Mouse (Mus musculus) MEL-GATA-1-ER (cell line): ENCODE results near the gene Wnt10b.
"Not testable (repeated sequence)": the region's sequence is repeated elsewhere in the genome, so short reads cannot be mapped to it uniquely, and the experiment has no call there.

Experiments used
- DNase-seq: peaks from one replicate; pipeline ENCODE4 v3.0.0-alpha.2; 2012; ENCODE audit warnings: low read depth; ENCODE audit errors: extremely low read depth

The Wnt10b gene

DNA sequence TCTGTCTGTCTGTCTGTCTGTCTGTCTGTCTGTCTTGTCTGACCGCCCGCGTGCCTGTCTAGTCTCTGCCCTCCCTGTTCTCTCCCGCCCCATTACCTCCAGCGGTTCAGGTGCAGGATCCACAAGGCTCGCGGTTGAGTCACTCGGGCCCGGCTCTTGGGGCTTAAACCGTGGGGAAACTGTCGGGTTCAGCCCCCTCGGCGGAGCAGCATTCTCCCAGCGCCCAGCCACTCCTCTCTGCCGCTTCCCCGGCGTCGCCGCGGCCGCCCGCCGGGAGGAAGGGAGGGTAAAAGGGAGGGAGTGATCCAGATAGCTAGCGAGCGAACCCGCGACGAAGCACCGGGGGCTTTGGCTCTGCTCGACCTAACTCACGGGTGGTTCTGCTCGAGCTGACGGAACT is at the start of gene Wnt10b:
Wnt10b (minus strand) TSS at position 389 of the 400 bp plus-strand sequence.
- DNase-seq = no peak

DNA sequence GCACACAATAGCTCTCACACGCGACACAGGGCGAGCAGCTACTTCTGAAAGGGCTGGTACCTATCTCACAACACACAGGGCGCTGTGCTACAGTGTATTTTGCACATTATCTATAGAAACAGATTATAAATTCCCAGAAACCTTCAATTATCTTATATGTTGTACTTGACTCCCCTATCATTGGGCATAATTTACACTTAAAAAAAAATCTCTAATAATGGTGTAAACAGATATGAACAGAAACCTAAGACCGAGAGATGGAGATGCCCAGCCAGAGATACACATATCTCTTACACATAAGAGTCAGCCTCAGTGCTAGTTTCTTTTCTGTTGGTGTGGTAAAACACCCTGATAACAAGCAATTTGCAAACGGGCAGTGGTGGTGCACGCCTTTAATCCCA is 49.7 kb upstream of the Wnt10b start:
- DNase-seq = no peak

DNA sequence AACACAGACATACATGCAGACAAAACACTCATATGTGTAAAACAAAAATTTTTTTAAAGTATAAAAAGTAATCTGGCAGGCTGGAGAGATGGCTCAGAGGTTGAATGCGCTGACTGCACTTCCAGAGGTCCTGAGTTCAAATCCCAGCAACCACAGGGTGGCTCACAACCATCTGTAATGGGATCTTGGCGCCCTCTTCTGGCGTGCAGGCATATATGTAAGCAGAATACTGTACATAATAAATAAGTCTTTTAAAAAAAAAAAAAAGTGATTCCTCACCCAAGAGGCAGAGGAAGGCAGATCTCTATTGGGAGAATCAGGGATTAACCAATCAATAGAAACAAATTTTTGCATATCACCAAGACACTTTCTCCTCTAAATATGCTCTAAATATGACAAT is 45.5 kb upstream of the Wnt10b start:
- no peak for DNase-seq

DNA sequence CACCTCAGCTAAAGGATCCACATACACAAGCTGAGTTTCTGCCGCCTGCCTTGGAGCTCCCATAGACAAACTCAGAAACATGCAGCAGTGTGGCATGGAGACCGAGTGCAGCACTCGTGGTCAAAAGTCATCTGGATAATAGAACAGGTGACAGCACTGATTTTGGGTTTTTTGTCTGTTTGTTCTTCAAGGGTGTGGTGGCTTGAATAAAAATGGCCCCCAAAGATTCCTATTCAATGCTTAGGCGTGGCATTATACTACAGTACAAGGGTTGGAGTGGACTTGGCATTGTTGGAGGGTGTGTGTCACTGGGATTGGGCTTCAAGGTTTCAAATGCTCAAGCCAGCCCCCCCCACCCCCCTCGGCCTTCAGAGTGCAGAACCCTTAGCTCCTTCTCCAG is 44.2 kb upstream of the Wnt10b start:
- no peak for DNase-seq

DNA sequence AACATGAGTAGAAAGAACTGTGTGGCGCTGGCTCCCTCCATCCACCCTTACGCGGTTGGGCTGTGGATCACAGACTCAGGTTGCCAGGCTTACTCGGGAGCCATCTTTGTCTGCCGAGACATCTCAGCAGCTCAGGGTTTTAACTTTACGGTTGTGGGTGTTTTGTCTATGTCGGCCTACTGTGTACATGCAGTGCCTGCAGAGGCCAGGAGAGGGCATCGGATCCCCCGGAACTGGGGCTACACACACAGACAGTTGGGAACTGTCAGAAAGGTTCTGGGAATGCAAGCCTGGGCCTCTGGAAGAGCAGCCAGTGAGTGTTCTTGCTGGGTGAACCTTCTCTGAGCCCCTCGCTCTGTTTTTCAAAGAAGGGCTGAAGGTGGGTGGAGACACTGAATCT is 43.5 kb upstream of the Wnt10b start:
- no peak for DNase-seq

DNA sequence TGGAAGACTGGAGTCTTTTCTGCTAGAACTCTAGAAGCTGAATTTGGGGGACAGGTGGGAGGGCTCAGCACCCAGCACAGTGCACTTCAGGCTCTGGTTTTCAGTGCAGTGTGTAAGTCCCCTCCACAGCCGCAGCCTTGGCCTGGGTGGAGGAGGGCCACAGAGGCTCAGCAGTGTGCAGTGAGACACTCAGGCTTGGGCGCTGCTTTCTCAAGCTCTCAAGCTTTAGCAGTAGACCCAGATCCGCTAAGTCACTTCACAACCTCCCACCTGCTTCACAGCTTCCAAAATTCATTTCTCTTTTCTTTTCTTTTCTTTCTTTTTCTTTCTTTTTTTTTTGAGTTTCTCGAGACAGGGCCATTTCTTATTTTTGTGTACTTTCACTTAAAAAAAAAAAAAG is 43.0 kb upstream of the Wnt10b start:
- no peak for DNase-seq

DNA sequence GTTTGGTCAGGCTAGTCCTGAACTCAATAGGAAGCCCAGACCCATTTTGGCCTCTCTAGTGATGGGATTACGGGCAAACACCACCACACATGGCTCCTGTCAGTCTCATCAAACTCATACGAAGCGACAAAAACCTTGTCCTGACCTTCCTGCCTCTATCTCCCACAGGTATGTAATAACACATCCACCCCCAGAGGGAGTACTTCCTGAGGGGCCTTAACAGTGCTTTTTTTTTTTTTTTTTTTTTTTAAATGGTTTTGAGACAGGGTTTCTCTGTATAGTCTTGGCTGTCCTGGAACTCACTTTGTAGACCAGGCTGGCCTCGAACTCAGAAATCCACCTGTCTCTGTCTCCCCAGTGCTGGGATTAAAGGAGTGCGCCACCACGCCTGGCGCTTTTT is 40.2 kb upstream of the Wnt10b start:
- DNase-seq = no peak

DNA sequence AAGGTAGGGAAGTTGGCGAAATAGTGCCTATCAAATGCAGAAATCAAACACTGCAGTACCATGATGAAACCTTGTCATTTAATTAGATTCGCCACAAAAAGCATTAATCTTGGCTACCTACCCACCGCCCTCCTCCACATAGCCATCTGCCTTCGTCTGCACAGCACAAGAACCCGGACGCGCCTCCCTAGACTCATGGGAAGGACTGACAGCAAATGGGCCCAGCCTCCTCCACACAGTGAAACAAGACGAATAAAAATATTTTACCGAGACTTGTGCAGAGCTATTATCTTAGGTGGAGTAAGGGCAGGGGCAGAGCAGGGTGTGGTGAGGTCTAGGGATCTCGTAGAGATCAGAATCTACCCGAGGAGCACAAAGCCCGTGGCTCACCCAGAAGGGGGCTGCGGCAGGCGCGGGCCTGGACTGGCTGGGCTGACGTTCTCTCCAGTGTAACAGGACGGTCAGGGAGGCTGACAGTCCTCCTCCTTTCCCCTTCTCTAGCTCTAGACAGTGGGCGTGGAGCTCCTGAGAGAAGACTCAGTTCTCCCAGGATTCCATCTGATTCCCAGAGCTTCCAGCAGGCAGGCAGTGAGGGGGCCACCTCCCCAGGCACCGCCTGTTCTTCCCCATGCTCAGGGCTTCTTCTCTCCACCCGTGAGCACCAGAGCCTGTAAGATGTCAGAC is 34.9 kb upstream of the Wnt10b start:
- no peak for DNase-seq

DNA sequence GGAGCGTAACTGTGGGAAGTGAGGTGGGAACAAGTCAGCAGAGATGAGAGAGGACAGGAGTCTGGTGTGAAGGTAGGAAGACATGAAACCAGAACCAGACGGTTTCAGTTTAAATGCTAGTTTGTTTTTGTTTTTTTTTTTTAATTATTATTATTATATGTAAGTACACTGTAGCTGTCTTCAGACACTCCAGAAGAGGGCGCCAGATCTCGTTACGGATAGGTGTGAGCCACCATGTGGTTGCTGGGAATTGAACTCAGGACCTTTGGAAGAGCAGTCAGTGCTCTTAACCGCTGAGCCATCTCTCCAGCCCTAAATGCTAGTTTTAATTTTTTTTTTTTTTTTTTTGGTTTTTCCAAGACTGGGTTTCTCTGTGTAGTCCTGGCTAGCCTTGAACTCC is 32.3 kb upstream of the Wnt10b start:
- not testable (repeated sequence) for DNase-seq

DNA sequence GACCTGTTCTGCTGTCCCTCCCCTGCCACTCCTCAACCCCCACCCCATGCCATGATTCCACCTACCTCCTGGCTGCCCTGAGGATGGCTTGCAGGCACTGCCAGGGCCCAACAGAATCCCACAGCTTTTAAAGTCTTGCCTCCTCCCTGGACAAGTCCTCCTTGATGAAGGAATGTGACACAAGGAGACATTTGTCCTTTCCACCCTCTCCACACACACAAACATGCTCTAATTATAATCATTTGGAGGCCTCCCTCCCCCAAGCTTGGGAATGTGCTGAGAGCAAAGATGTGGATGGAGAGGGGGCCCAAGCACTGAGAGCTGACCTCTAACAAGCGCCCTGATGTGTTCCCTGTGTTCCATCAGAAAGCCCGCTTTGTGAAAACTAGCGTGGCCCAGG is 31.4 kb upstream of the Wnt10b start, which contains the start of gene Ddn:
Ddn (minus strand) TSS at position 101 of the 400 bp plus-strand sequence.
- no peak for DNase-seq

DNA sequence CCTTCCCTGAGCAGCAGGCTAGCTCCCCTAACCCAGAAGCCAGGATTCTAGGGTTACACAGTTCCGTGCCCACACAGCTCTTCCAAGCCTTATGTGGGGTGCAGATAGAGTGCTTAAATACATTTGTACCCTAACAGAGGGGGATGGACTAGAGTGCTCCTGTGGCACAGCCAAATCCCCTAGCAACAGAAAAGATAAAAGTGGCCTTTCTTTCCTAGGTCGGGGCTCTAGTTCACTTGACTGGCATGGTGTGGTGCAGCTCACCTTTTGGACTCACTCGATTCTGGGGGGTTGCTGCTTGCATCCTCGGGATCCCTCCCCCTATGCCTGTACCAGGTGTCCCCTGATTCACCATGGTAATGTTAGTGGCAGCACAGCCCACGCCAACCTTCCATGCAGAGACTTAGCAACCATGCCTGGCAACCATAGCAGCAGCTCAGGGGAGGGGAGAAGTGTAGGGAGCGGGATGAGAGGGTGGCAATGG is 30.7 kb upstream of the Wnt10b start:
- DNase-seq = no peak

DNA sequence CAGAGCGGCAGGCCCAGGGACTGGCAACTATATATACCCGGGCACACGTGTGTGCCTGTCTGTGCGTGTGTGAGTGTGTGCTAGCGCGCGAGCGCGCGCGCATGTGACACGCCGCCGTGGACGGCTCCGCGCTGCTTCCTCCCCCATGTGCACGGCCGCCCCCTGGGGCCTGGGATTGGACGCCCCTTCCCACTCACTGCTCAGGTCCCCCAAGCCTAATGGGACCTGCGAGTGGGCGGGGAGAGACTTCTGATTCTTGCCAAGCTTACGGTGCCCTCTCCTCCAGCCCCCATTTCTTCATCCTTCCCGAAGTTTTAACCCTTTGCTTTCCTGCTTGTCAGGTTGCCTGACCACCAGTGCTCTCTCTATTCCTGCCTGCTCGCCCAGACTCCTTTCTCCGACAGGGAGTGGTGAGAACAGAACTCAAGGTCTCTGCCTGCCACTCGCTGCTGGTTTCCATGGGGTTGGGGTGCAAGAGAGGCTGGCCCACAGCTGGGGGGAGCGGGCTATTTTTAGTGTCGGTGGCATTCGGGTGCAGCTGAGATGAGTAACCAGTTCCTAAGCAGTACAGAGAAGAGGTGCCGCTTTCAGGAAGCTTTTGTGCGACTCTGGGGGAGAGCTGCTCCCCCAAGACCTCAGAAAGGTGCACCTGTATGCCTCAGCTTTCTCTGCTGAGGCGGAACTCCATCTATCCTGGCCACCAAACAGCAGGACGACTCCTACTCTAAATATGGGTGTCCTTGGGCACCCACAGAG is 30.1 kb upstream of the Wnt10b start:
- no peak for DNase-seq

DNA sequence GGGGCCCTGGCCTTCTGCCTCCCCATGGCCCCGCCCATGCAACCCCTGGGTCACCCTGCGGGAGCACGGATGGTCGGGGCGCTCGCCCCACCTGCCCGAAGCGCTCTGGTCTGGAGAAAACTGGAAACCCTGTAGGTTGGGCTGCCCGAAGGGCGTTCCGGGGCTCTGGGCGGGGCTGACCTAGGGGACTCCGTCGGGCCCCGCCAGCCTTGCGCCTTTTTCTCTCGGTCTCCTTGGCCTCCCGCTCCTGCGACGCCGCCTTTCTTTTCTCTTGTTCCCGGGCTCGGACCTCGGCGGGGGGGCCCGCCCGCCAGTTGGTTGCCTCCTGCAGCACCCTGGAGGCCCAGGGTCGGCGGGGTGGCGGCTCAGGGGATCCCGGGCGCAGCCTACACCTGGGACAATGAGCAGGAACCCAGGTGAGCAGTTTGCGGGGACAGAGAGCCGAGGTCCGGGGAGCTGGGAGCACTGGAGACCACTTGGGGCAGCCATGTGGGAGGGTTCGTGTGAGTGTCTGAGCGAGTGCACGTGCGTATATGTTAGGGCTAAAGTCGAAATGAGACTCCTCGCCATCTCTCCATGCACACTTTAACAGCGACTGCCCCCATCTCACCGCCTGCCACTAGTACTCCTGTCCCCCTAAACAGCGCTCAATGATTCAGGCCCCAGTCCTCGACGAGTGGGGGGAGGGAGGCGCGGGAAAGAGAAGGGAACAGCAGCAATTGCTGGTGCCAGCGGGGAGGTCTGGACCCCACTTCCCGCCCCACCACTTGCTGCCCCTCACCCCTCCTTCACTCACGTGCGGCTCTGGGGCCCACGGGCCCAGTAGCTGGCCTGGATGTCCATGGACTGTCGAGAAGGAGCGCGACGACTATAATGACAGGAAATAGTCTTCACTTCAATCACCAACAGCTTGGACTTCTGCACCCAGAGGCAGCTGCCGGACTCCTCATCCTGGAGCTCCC is 29.1 kb upstream of the Wnt10b start:
- no peak for DNase-seq

DNA sequence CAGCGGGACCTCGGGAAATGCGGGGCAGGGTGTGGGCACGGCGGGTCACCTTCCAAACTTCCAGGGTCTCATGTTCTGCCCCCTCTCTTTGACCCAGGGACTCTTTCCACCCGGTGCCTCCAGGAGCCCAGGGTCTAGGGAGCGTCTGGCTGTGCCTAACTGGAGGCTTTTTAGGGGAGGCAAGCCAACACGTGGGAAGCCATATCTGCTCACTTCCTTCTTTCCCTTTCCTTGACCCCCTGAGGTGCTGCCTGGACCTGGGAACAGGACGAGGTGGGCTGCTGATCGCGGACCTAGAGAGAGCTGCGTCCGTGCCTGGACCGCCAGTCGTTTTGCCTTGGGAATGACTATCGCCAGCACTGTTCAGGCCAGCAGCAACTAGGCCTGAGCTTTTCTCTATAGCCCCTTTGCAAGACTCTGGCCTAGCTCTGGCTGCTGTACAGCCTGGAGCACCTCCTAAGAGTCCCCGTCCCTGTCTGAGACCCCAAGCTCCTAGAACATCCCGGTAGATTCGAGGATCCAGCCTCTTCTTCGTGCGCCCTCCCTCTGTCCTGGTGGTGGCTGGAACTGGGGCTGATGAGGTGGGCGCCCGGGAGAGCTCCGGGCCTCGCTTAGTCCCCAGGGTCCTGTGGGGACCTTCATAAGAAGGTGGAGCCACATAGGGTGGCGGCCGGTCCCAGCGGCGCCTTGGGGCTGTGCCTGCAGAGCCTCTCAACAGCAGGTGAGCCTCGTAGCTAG is 28.3 kb upstream of the Wnt10b start:
- DNase-seq = no peak

DNA sequence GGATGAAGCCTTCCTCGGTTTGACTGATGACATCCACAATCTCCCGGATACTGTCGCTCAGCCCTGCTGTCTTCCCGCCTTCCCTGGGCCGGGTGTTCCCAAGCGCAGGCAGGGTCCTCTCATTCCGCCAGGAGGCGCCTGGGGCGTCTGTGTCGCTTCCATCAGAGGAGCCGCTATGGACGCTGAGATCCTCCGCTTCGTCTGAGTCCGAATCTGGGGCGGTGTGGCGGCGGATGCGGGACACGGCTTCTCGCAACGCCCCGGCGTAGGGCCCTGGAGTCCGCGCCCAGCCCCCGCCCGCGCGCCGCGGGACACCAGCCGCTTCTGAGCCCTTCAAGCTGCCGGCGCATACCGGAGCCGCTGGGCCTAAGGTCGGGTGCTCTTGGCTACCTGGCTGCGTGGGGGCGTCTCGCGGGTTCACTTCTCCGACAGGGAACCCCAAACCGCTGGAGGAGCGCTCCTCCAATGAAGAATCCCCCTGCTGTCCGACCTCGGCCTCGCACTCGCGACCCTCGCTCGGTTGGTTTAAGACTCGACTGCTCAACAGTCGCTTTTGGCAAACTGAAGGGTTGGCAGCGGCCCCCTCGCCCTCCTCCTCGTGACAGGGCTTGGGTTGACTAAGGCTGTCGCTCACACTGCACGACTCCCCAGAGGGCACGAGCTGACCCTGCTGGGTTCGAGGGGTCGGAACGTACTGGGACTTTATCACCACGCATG is 27.5 kb upstream of the Wnt10b start:
- no peak for DNase-seq

DNA sequence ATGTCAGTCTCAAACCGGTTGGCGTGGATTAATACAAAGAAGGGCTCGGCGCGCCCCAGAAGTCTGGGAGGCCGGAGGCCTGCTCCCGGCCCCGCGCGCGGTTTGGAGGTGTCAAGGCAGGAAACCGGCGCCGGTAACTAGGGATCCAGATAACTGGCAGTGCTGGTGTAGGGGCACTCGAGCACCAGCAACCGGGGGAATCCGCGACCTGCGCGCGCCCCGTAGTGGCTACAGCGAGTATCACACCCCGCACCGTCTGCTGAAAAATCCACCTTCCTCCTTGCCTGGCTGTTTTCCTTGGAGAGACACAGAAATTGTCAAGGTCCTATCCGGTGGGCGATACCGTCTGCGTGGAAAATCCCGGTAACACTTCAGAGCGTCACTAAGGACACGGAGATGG is 26.1 kb upstream of the Wnt10b start:
- DNase-seq = peak; percentile 60

DNA sequence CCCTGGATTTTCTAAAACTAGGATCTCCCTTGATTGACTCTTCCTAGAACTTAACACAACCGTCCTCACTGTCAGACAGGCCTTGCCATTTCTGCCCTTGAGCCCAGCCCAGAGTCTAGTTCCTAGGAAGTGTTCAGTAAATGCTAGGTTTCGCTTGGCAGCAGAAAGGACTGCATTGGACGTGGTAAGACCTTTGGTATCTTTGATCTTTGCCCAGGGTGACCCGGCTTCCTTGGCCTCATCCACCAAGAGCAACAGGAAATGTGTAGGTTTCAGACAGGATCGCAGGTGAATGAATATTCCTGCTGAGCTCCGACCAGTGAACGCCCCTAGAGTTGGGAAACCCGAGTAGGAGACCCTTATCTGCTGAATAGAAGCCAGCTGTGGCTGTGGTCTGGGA is 25.0 kb upstream of the Wnt10b start:
- no peak for DNase-seq

DNA sequence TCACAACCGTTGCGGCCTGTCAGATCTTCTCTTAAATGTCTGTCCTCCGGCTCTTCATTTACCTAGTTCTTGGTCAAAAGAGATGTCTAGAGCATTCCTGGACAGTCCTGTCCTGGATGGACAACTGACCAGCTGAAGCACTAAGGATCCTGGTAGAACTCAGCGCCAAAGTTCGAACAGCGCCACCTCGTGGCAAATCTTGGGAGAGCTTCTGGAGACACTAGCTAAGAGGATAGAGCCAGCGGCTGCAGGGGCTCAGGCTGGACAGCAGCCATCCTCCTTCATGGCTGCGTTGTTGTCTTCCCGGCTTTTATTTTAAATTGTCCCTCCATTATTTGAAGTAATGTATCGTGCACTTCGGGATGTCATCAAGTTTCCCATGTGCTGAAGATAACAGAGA is 21.4 kb upstream of the Wnt10b start:
- peak; percentile 46 for DNase-seq

DNA sequence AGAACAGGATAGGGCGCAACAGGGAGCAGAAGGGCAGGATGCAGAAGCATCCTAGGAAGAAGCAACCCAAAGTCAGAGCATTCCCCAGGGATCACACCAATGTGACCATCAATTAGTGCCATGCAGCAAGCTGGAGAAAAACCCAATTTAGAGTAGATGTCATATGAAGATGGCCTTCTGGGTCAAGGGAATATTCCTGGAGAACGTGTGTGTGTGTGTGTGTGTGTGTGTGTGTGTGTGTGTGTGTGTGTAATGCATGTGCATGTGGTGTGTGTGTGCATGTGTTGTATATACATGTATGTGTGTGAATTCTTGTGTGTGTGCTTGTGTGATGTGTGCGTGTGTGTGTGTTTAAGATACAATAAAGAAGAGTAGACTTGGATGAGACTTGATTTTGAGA is 21.0 kb upstream of the Wnt10b start:
- no peak for DNase-seq

DNA sequence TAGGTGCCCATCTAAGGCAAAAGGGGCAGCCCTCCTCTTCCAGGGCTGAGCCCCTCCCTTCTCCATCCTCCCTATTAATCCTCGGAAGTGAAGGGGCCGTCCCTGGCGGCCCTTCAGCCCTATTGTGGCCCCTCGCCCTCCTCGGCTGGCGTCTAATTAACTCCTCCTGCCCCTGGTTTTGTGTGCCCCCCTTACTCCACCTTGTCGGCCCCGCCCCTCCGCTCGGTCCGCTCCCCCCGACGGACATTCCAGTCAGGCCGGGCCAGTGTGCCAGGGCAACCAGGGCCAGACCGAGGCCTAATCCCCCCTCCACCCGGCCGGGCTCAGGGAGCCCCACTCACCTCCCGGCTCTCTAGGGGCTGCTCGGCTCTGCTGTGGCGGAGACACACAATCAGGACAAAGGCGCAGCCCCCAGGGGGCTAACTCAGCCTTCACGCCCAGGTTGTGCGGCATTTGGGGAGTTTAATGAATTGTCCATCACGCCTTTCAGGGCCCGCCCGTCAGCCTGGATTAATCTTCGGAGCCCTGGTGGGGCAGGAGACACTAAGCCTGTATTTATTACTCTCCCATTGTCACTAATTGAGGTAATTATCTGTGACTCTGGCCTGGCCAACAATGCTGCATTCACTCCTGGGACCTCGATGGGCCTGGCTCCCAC is 20.0 kb upstream of the Wnt10b start:
- no peak for DNase-seq
